Mouse (Mus musculus): ENCODE data around the gene Marco. TPM values are rescaled to one million over a fixed set of nuclear protein-coding genes. Genes with fewer than 3 reads are reported as not detected.

Gene Marco
- total and polyA plus RNA-seq, 3 experiments: not detected

- no peaks in the 10 kb centered on the region for H3K27me3 ChIP-seq (ENCODE audit: control insufficient read depth in 1 of 2, insufficient read depth in 2 of 2, low read length in 2 of 2)
- TF ChIP-seq CTCF (IDR thresholded peaks at IDR 0.05 in 2 of 3, conservative IDR thresholded peaks at IDR 0.05 in 1 of 3; ENCODE audit: control insufficient read depth in 1 of 3, insufficient read depth in 1 of 3, low read depth in 2 of 3, low read length in 3 of 3, poor library complexity in 1 of 3, severe bottlenecking in 1 of 3): no peak
- no peak for TF ChIP-seq ZC3H11A (IDR thresholded peaks at IDR 0.05; ENCODE audit: low read depth, low read length)
- TF ChIP-seq MAX (IDR thresholded peaks at IDR 0.05; ENCODE audit: low read length): no peak
- TF ChIP-seq RAD21 (IDR thresholded peaks at IDR 0.05; ENCODE audit: low read depth, low read length): no peak
- no peak for TF ChIP-seq ETS1 (IDR thresholded peaks at IDR 0.05; ENCODE audit: low read depth, low read length)
- TF ChIP-seq MXI1 (IDR thresholded peaks at IDR 0.05; ENCODE audit: low read depth, low read length): no peak
- no peaks in the 10 kb centered on the region for H3K4me1 ChIP-seq (ENCODE audit: control insufficient read depth in 1 of 2, insufficient read depth in 2 of 2, low read length in 2 of 2)
- H3K79me2 ChIP-seq (ENCODE audit: control insufficient read depth, insufficient read depth, low read length, poor library complexity): no peaks in the 10 kb centered on the region
- DNase-seq (ENCODE audit: low read depth, low spot score): no peak
- no peaks in the 10 kb centered on the region for H3K36me3 ChIP-seq (ENCODE audit: control insufficient read depth in 1 of 2, insufficient read depth in 2 of 2, low read length in 2 of 2)
- H3K27ac ChIP-seq (ENCODE audit: control insufficient read depth, low read depth, low read length): no peak overlapping the region
- H3K4me3 ChIP-seq (ENCODE audit: control insufficient read depth in 1 of 2, insufficient read depth in 1 of 2, low read depth in 2 of 2, low read length in 2 of 2): no peak overlapping the region
- H3K9ac ChIP-seq (ENCODE audit: control insufficient read depth, low read depth, low read length, poor library complexity, severe bottlenecking): no peak overlapping the region
- H3K9me3 ChIP-seq (replicated peaks; ENCODE audit: insufficient read depth, low read length): no peaks in the 10 kb centered on the region
Observed at GRCm38 (mm10) chr1:120466751-120467150, 38.1 kb downstream of the Marco start.

- Histone ChIP-seq H3K27me3 (ENCODE audit: control insufficient read depth in 1 of 2, insufficient read depth in 2 of 2, low read length in 2 of 2) (no peaks in the 10 kb centered on the region), H3K4me1 (ENCODE audit: control insufficient read depth in 1 of 2, insufficient read depth in 2 of 2, low read length in 2 of 2) (no peaks in the 10 kb centered on the region), H3K36me3 (ENCODE audit: control insufficient read depth in 1 of 2, insufficient read depth in 2 of 2, low read length in 2 of 2) (no peaks in the 10 kb centered on the region), H3K27ac (ENCODE audit: control insufficient read depth, low read depth, low read length) (no peak overlapping the region), H3K9me3 (replicated peaks; ENCODE audit: insufficient read depth, low read length) (no peaks in the 10 kb centered on the region), H3K4me3 (ENCODE audit: control insufficient read depth in 1 of 2, insufficient read depth in 1 of 2, low read depth in 2 of 2, low read length in 2 of 2) (no peak overlapping the region), H3K9ac (ENCODE audit: control insufficient read depth, low read depth, low read length, poor library complexity, severe bottlenecking) (no peak overlapping the region), H3K79me2 (ENCODE audit: control insufficient read depth, insufficient read depth, low read length, poor library complexity) (no peaks in the 10 kb centered on the region)
- DNase-seq (ENCODE audit: low read depth, low spot score): no peak
- TF ChIP-seq TBP (IDR thresholded peaks at IDR 0.05; ENCODE audit: low read depth, low read length) (no peak), MAX (IDR thresholded peaks at IDR 0.05; ENCODE audit: low read length) (no peak), BHLHE40 (IDR thresholded peaks at IDR 0.05; ENCODE audit: borderline replicate concordance, low read depth, low read length) (no peak), TAL1 (IDR thresholded peaks at IDR 0.05; ENCODE audit: low read length) (no peak), KAT2A (conservative IDR thresholded peaks at IDR 0.05; ENCODE audit: low read depth, low read length) (no peak), ELF1 (IDR thresholded peaks at IDR 0.05; ENCODE audit: low read depth, low read length) (no peak), MYC (IDR thresholded peaks at IDR 0.05; ENCODE audit: low read depth, low read length) (no peak), ETS1 (IDR thresholded peaks at IDR 0.05; ENCODE audit: low read depth, low read length) (no peak), POLR2AphosphoS2 (IDR thresholded peaks at IDR 0.05; ENCODE audit: low read length) (no peak), MEF2A (IDR thresholded peaks at IDR 0.05; ENCODE audit: extremely low read depth, insufficient replicate concordance, low read depth, low read length, poor library complexity, severe bottlenecking) (no peak), SMC3 (IDR thresholded peaks at IDR 0.05; ENCODE audit: low read depth, low read length) (no peak), JUND (IDR thresholded peaks at IDR 0.05; ENCODE audit: low read depth, low read length) (no peak), HCFC1 (IDR thresholded peaks at IDR 0.05; ENCODE audit: low read depth, low read length) (no peak), E2F4 (IDR thresholded peaks at IDR 0.05; ENCODE audit: borderline replicate concordance, low read depth, low read length) (no peak), CHD2 (IDR thresholded peaks at IDR 0.05; ENCODE audit: low read length) (no peak), GABPA (IDR thresholded peaks at IDR 0.05; ENCODE audit: low read depth, low read length) (no peak)
Observed at GRCm38 (mm10) chr1:120459032-120459431, 45.8 kb downstream of the Marco start.
